Mouse (Mus musculus): ENCODE data around the gene Tmem169.

Tmem169 gene

DNA sequence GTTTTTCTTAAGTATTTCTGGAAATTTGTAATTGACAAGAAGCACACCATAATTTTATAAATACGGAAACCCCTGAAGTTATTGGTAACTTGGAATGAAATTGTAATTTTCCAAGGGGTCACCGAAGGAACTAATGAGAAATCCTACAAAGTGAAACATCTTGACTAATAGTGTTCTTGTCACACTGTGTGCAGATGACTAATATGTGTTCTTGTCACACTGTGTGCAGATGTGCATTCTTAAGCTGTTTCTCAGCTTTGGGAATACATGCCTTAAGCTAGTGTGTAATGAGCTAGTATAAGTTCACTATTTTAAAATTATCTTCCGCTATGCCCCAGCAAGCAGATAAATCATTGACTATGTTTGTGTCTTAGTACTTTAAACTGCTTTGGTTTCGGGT lies 39.1 kb downstream of the Tmem169 start:
- DNase-seq (ENCODE audit: low spot score in 2 of 2): no peak

DNA sequence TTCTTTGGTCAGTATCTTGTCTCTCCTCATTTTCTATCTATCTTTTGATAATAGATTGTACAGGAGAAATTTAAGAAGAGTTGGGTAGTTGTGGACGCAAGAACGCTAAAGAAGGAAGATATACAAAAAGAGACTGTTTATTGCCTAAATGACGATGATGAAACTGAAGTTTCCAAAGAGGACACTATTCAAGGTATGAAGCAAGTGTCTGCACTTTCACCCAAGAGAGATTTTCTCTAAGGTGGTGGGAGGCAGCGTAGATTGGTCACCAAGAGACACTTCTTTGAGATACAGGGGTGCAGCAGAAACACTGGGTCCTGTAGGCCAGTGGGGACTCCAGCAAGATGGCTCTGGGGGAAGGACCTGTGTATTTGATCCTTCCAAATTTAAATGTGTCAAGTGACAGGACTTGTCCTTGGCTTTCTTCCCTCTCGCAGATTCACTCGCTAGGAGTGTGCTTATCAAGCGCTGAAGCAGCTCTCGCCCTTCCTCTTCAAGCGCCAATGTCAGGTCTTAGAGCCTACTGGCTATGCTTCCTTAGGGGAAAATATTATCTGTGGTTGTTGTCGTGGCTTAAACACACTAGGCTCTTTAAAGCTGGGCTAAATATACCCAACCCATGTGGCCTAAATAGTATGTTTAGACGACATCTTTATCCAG lies 42.1 kb downstream of the Tmem169 start:
- DNase-seq (ENCODE audit: low spot score in 2 of 2): no peak

- no peak for DNase-seq (ENCODE audit: low spot score in 2 of 2)
Observed at GRCm38 (mm10) chr1:72334807-72335206, 50.6 kb downstream of the Tmem169 start.

DNA sequence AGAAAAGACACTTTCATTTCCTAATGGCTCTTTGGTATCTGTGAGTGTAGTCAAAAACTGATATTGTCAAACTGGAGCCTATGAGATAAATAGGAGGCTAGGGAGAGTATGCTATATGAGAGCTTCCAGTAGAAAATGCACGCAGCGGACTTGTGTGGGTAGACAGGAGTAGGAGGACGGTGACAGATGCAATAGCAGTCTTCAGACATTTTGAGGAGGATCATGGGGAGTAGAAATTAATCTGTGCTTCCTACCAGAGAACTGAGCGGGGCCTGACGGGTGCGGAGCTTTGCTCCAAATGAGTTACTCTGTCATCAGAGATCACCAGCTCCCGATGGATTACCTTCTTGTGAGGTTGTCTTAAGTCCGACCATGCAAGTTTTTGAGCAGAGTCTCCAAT lies 52.6 kb downstream of the Tmem169 start:
- DNase-seq (ENCODE audit: low spot score in 2 of 2): no peak

- no peak for DNase-seq (ENCODE audit: low spot score in 2 of 2)
Observed at GRCm38 (mm10) chr1:72338341-72338740, 54.2 kb downstream of the Tmem169 start.

- DNase-seq (ENCODE audit: low spot score in 2 of 2): no peak
Observed at GRCm38 (mm10) chr1:72347873-72348272, 63.7 kb downstream of the Tmem169 start.

All from frontal cortex, postnatal 10 days (tissue).